Mouse (Mus musculus) neural tube, embryonic 10.5 days (tissue): Measurements from ENCODE around the gene Aars2.

Experiments
- DNase-seq: peaks from one replicate; pipeline ENCODE4 v3.0.0-alpha.2; 2017; ENCODE audit warnings: low spot score; ENCODE audit errors: extremely low spot score

The Aars2 gene

GRCm38 (mm10) chr17:45542129-45542528 is 35.5 kb downstream of the Aars2 start:
- DNase-seq: no peak

DNA sequence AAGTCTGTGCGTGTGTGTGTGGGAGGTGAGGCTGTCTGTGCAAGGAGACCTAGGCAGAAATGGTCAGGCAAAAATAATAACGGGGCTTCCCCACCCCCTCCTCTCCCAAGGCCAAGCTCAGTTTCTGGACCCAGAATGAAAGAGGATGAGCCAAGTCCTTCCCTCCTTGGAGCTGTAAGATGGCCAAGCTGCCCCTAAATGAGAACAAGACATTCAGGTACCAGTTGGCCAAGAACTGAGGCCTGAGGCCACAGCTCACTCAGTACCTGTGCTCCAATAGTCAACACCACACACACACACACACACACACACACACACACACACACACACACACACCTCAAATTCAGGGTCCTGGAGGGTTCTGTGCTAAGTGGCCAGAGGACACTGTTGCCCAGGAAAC is 36.1 kb downstream of the Aars2 start:
- no peak for DNase-seq

- no peak for DNase-seq
Observed at GRCm38 (mm10) chr17:45543115-45543514, 36.5 kb downstream of the Aars2 start.

DNA sequence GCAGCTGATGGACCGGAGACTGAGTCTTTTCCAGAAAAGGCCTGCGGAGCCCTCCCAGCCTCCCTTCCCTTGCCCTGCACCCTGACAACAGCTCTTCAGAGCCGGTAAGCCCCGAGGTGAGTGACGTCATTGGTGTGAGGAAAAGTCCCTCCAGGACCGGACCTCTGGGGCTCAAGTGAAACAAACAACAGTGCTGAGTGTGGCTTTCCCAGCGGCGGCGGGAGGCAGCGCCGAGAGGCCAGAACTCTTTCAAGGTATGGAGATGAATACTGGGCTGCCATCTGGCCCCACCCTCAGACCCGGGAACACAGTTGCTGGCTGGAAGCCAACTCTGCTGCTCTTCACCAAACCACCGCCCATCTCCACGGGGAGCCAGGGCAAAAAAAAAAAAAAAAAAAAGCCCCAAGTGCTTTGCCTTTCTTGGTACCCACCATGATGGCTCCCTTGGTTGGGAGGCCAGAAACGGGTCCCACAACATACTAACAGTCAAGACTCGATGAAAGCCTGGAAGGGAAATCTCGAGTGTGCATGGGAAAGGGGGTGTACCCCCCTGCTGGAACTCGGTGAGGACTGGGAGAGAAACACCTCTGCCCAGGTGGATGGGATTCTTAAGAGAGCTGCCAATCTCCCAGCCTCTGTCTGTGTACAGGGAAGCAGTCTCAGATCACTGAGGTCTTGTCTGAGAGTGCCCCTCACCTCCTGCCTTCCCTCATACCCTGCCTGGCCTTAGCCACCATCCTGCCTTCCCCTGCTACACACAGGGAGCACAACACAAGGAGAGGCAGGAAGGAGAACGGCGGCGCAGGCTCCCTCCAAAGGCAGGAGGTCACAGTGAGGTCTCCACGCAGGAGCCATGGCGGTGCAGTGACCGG is 37.6 kb downstream of the Aars2 start:
- peak; percentile 58 for DNase-seq

DNA sequence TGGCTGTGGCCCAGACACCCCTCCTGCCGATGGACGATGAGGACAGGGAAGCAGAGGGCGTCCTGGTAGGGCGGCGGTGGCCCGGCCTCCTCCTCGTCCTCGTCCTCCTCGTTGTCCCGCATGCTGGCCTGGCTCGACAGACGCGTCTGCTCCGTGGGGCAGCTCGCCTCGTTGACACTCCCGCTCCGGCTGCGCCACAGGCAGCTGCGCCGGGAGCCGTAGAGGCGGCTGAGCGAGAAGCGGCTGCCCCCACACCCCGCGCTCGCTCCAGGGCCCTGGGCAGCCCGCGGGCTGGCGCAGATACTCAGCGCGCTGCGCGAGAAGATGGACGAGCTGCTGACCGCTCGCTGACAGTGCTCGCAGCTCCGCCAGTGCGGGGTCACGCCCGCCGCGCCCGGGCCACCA is 38.2 kb downstream of the Aars2 start:
- no peak for DNase-seq

DNA sequence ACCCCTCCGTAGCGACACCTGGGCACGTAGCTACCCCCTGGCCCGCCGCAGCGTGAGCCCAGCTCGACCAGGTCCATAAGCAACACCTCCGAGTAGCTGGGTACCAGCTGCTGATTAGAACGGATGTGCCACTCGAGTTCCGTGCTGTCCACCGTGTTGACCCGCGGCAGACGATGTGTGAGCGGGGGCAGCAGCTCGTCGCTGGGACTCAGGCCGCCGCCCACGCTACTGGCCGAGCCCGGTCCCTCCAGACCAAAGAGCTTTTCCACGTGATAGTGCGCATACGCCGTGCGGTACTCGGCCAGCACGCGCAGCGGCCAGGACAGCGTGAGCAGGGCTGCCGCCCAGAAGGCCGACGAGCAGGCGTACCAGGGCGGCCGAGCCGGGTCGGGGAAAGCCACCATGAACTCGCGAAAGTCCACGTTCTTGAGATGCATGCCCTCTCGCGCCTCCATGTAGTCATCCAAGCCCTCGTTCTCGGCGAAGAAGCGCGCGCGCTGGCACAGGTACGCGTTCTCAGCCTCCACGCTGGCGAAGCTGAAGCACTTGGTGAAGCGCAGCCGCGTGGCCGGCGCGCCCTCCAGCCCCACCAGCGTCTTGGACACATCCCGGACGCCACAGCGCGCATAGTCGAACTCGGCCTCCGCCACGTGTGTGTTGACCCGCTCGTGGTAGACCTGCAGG is 38.8 kb downstream of the Aars2 start:
- DNase-seq: peak; percentile 56

DNA sequence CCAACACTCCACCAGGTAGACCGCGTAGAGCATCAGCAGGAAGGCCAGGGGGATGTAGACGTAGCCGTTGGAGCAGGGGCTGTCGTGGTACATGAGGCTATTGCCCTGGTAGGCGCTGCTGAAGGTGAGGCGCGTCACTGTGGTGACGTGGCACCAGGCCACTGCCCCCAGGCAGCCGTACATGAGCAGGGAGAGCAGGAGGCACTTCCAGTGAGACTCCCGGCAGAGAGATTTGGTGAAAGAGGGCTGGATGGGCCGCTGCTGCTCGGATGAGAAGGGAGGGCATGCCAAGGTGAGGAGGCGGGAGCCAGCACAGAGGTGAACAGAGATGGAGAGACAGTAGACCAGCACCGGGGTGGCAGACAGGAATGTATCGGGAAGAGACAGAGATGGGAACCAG is 40.3 kb downstream of the Aars2 start:
- DNase-seq: no peak

GRCm38 (mm10) chr17:45547461-45548190 is 41.0 kb downstream of the Aars2 start:
- no peak for DNase-seq

DNA sequence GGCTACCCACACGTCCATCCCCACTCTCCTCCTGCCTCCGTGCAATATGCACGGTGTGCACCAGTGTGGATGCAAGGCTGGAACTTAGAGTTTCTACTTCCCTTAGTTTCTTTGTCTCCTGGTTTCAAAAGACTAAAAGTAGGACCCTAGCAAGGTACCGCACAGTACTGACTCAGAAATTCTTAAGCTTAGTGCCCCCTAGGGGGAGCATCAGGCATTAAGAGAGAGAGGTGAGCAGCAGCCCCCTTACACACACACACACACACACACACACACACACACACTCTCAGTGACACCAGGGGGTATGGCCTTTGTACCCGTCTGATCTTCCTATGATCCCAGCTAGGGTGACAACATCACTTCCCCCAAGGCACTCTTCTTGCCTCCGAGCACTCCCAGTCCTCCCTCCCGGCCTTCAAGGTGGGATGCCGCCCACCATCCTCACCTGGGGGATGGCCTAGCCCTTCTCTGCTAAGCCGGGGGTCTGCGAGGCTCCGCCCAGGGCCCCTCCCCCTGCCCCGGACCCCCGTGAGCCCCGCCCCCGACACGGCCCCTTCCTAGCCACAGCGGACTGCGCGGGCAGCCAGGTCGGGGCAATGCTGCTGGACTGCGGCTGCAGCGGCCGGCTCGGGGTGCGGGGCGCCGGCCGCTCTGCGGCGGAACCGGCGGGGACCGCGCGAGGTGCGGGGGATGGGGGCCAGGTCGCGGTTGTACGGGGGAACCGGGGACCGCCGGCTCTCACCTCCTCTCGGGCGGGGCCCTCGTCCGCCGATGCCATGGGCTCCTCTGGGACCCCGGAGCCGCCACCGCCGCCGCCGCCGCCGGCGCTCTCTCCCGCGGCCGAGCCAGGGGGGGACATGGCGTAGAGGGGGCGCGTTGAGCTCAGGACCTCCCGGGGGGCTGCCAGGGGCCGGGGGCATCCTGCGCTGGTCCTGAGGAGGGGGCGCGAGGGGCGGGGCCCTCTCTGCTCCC is 42.2 kb downstream of the Aars2 start:
- peak; percentile 78 for DNase-seq

- DNase-seq: peak; percentile 73
Observed at GRCm38 (mm10) chr17:45549617-45550181, 43.1 kb downstream of the Aars2 start, which contains the start of gene Tmem151b. Gene Tmem151b (minus strand): TSS chr17:45549677.

- no peak for DNase-seq
Observed at GRCm38 (mm10) chr17:45550253-45550652, 43.6 kb downstream of the Aars2 start.

DNA sequence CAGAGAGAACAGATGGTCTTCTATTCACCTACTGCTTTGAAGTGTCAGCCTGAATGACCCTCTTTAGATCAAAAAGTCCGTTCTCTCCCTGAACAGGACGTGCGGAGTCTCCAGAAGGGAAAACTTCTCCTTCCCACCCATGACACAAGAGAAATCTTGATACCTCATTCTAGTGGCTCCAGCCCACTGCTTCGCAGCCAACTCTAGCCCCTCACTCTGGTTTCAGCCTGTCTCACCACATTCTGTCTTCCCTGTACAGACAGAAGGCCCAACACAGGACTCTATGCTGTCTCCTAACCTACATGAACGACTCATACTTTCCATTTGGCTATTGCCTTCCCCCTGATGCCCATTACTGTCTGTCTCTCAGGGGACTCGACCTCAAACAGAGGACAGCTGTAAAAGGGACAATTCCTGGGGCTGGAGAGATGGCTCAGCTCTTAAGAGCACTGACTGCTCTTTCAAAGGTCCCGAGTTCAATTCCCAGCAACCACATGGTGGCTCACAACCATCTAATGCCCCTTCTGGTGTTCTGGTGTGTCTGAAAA is 44.7 kb downstream of the Aars2 start:
- no peak for DNase-seq

- DNase-seq: peak; percentile 79
Observed at GRCm38 (mm10) chr17:45551816-45552451, 45.3 kb downstream of the Aars2 start.

GRCm38 (mm10) chr17:45553065-45553464 is 46.4 kb downstream of the Aars2 start:
- DNase-seq: no peak

GRCm38 (mm10) chr17:45554420-45554819 is 47.8 kb downstream of the Aars2 start:
- no peak for DNase-seq

GRCm38 (mm10) chr17:45555452-45556106 is 48.9 kb downstream of the Aars2 start, which contains the start of gene Nfkbie:
Gene Nfkbie (plus strand): TSS chr17:45555703.
- peak; percentile 97 for DNase-seq

DNA sequence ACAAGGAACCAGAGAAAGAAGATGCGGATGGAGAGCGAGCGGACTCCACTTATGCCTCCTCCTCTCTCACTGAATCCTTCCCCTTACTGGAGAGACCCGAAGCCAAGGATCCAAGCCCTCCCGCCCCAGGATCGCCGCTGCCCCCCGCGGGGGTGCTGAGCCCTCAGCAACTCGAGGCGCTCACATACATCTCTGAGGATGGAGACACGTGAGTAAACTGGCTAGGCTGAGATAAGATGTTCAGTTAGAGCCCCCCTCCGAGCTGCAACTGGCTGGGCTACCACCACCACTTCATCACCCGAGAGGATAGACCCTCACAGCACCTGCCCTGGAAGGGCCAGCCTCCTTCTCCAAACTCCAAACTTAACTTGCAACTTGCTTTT is 49.5 kb downstream of the Aars2 start:
- DNase-seq: peak; percentile 53

GRCm38 (mm10) chr17:45556514-45557245 is 50.0 kb downstream of the Aars2 start:
- DNase-seq: no peak
